Mouse (Mus musculus): ENCODE data around the gene Bub1.

Bub1 gene

DNA sequence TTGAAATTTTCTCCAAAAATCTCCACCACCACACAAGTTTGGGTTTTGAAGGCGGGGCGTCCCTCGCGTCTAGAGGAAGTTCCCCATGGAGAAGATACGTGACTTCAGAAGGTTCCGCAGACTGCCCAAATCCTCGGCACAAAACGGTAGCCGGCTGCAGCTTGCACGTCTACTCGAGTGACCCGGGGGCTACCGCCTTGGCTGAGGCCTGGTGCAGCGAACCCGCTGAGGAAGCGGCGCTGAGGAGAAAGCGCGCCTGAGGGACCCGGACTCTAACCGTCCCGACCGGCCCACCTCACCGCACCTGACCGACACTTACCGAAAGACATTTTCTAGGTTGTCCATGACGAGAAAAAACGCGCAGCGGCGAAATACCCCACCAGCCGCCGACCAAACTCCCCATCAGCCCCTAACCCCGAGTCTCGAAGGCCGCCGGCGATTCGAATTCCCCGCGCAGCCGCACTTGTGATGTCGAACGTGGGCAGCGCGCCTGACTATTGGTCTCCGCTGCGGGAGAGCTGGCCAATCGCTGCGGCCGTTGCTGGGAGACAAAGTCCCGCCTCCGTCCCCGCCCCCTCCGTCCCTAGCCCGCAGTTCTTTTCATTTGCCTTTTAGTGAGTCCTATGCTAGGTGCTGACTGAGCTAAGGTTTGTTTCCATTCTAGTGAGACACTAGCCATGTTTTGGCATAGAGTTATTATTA lies at the start of gene Bub1:
Bub1 (minus strand) TSS at position 465 of the 702 bp plus-strand sequence.
- DNase-seq = peak; percentile 91 to 93

DNA sequence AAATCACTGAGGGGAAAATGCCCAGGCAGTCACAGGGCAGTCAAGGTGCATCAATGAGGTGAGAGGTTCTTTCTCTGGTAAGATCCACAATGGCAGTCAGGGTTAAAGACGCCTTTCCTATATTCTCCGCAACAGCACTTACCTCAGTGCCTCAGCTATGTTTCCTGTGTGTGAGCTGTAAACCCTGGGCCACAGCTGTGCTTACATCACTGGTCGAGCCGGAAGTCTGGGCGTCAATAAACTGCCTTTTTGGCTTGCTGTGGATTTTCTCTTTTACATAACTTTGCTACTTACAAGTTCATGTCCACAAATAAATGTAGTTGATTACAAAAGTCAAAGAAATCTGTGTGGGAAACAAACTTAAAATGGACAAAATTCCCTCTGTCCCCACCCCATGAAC lies 49.4 kb upstream of the Bub1 start:
- DNase-seq = peak; percentile 18 to 29

DNA sequence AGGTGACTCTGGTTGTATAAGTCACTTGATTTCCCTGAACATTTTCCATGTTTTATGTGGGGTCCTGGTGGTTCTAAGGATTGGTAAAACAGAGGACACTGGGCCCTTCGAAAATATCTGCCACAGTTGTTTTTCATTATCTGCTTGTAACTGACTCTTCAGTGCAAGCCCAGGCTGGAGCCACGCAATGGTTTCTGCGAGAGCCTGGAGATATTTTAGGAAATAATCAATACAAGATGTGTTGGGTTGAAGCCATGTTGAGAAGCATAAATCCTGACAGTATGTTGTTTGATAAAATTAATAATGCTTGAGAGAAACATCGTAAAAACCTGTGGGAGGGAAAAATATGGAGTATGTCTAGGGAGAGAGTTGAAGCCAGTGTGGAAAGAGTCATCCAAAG lies 32.7 kb upstream of the Bub1 start:
- no peak for DNase-seq

DNA sequence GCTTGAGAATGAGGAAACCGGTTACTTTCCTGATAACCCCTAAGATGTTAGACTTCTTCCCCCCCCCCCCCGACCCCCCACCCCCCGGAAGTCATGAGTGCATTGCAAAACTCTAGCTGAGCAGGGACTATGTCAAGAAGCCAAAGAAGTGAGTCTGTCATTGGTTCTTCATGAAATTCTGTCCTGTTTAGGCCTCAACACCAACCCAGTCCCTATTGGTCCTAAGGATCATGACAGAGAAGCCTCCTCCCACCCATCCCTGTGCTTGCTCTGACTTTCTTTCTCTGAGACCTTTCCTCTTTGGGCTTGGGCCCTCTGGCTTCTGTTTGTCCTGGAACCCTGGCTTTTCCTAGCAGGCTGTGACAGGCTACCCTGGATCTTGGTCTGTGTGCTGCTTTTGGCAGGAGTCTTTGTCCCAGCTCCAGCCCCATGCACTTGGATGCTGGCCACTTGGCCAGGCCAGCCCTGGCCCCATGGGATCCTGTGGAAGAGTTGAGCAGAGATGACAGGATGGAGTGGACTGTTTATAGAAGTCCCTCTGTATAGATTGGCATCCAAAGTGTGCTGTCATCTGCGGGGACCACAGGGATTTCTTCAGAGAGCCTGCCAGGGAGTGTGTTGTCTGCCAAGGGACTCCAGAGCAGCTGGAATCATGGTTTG lies 22.8 kb upstream of the Bub1 start:
- DNase-seq = no peak

DNA sequence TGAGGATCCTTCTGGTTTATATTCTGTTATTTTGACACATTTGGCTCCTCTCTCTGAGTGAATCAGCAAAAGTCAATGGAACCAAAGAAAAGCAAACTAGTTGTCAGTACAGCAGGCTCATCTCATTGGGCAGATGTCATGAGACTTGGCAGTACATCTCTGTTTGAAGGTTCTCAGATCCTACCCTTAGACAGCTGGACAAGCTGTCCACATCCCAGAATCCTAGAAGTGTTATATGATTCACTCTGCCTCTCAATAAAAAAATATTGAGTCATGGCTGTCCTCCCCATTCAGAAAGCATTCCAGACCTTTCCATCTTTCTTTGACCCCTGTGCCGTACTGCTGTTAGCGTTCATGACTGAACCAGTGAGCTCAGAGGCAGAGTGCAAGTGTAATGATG lies 18.7 kb upstream of the Bub1 start:
- DNase-seq = no peak

DNA sequence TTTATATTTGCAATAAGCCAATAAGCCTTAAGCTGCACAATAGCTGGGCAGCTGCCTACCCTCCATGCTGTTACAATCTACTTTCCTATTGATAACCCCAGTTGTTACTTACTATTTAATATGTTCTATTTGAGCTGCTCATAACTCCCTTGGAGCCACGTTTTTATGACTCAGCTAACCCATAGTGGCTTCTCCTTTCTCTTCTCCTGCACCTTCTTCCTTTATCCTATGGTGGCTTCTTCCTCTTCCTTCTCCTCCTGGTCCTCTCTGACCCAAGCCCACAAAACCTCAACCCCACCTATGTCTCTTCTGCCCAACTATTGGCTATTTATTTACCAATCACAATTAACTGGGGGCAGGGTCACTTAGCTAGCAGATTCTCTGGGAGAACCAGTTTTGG lies 14.9 kb upstream of the Bub1 start:
- no peak for DNase-seq

DNA sequence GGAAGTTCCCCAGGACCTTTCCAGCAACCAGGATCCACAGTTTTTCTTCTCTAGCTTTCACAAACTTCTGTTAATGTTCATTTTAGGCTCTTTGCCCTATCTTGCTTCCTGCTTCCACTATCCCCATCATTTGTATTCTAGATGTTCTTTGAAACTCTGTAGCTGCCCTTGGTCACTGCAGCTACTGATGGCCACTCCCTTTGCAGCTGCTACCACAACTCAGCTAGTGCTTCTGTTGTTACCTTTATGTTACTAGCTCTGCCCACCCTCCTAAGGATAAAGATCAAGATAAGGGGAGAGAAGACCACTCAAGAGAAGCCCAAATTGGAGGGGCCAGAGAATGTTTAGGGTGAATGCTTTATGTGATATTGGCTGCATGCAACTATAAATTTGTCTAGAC lies 14.3 kb upstream of the Bub1 start:
- no peak for DNase-seq

DNA sequence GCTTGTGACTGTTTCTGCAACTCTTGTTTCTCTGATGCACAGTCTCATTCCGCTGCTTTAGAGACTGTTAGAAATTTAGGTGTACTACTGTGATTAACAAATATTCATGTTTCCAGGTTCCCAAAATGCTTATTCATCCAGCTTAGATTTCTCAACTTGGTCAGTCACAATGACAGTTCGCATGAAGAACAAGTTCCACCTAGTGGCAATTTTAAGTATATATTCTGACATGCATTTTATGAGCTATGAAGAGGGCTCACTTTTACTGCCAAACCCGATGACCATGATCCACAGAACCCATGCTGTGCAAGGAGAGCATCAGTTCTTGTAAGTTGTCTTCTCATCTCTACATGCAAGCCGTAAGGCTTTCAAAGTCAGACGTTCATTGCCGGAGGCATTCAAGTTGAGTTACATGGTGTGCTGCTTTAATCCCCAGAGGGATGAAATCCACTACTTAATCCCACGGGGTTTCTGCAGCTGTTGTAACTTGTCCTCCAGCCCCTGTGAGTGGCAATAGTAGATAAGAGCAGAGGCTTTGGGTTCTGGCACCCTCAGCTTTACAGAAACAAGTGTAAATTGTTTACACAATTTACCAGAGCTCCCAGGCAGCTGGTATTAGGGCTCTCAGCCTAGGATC lies 13.8 kb upstream of the Bub1 start:
- DNase-seq = no peak

DNA sequence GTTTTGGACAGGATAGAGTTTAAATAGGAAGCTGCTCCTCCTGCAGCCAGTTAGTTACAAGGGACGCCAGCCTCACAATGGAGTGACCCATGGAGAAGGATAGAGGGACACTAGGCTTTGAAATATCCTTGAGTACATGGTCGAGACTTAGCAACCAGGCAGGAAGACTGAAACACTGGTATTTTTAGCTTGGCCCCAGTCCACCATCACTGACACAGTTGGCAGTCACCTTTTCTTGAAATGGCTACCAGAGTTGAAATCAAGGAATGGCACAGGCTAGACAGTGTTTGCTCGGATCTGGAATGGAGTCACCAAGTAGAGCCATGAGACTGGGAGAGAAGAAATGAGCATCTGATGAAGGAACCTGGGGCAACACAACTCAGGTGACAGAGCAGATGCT lies 10.8 kb upstream of the Bub1 start:
- no peak for DNase-seq

DNA sequence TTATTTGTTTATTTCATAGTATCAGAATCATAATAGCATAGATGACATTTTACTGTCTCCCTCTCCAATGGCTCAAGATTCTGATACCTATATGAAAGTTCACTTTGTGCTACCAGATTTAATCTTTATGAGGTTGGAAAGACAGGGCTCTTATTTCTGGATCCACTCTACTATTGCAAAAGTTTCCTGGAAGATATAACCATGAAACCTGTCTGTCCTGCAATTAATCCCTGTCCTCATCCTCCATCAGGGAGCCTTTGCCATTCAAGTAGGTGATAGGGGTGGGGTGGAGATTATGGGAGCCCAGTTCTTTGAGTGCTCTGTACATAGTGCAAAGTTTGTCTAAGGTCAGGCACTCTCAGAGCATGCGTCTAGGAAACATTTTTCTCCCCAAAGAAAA lies 9.7 kb upstream of the Bub1 start:
- no peak for DNase-seq

DNA sequence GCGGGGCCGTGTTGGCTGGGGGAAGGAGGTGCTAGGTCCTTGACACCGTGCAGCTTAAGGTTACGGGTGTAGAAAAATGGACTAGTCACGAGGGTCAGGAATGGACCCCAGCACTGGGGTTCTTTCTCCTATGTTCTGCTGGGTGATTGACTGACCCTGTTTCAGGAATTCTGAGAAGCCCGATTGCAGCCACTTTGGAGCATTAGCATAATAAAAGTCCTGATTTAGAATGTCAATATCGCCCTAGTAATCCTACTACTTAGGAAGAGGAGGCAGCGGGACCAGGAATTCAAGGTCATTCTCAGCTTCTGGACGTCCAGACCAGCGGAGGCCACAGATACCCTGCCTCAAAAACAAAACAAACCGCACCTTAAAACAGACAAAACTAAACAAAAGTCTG lies 7.8 kb upstream of the Bub1 start:
- no peak for DNase-seq

DNA sequence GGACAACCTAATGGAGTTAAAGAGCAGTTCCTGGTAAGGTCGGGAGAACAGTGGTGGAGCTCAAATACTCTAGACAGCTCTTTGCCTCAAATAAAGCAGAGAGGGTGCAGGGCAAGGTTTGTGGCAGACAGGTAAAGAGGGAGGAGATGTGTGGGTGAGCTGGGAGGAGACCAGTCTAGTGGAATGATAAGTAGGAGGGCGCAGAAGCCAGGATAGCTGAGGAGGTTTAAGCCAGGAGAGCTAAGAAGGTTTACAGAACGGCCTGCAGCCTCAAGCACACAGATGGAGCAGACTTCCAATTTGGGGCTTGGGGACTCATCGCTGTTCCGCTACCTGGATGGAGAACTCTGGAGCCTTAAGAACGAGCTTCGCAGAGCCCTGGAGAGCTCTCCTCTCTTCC lies 6.9 kb upstream of the Bub1 start, which contains the start of gene Acoxl:
Acoxl (plus strand) TSS at position 301 of the 400 bp plus-strand sequence.
- no peak for DNase-seq

DNA sequence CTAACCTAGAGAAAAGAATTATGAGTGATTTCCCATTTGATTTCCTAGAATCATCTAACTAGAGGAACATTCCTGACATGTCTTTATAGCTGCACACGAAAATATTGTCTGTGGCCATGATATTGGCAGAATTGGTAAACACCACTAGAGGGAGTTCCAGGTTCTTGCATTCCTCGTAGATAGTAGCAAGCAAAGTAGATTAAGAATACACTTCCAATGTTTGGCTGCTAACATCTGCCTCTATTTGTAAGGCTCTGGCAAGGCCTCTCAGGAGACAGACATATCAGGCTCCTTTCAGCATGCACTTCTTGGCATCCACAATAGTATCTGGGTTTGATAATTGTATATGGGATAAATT lies 1.1 kb upstream of the Bub1 start:
- no peak for DNase-seq

DNA sequence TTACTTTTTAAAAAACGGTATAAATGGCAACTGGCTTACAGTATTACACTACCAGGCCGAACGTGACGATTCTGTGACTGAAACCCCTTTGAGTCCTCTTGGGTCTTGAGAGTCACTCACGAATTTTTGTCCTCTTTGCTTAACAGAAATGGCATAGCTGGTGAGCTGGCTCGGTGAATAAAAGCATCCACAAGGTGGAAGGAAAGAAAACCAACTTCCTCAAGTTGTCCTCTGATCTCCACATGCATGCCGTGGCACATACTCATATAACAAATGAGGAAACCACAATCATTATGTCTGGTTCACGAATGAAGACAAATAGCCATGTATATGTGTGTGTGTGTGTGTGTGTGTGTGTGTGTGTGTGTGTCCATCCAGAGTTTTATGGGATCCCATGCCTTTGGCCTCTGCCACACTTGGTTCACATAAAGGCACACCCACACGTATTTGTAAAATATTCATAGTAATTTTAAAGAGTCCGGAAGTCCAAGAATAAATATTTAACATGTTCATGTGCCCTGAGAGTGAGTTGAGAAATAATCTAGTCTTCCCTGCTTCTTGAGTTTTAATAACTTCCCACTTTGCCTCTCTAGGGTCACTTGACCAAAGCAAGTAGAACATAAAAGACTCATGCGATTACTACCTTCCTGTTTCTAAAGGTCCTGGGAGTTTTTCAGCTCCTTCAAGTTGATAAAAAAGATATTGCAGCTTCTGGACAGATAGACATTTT lies 603 bp upstream of the Bub1 start:
- DNase-seq = no peak

DNA sequence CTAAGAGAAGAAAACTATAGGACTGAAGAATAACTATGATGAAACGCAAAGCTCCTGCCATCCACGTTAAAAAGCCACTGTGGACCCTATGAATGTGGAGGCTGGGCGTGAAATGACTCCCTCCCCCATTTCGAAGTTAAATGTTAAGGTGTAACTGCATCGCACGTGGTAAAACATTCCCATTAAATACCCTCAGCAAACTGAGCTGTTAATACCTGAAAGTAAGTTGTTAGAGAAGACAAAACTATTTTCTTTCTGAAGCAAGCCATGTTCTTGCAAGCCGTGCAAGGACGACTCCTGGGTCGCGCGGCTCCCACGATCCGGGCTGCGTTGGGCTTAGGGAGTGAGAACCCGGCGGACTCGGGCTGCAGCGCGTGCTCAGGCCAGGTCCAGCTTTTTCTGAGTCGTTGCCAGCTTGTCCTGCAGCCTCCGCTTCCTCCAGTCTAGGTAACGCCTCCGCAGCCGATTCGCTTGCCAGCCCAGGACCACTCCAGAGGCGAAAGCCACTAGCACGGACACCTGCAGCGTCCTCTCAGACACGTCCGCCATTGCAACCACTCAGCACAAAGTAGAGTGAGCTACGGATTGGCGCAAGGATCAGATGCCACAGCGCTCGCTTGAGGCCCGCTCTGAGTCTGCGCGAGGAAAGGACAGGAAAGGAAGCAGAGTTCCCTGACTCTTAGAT lies 39.6 kb downstream of the Bub1 start, which contains the start of gene Mtln:
Mtln (minus strand) TSS at position 570 of the 685 bp plus-strand sequence.
- peak; percentile 79 to 84 for DNase-seq

DNA sequence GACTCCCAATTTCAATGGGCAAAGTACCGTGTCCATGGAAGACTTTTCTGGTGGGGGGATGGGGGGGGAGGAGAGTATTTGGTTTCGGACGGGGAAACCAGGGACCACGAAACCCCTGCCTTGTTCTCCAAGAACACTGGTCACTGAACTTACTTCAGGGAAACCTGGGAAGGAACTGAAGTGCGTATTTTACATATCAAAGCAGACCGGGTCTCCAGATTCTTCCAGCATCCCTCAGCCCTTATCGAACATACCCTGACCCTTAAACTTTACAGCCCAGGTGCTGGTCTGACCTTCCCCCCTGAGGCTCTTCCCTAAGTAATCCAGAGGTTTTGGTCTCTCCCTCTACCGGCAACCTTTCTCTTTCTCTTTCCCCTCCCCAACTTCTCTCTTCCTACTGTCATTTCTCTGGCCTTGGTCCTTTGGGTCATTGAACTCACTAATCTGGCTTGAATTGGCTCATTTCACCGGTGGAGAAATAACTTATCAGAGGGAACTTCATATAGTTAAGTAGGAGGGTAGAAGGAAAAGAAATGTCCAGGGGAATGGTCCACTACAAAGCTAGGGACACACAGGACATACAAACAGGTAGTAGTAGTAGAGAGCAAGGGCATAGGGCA lies 41.9 kb downstream of the Bub1 start:
- no peak for DNase-seq

DNA sequence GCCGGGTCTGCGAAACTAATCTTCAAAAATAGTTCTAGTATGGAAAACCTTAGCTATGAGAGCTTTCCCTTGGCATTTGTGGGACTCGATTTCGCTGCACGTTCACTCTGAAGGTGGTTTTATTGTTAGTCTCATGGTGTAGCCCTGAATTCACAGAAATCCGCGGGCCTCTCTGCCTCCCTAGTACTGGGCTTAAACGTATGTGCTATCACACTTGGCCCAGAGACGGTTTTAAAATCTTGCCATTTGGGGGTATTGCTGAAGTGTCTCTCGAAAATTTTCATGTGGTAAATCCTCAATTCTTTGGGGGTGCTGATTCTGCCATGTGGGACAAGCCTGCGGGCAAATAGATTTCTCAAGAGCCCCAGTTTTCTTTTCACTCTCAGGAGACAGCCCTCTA lies 42.5 kb downstream of the Bub1 start:
- DNase-seq = no peak

DNA sequence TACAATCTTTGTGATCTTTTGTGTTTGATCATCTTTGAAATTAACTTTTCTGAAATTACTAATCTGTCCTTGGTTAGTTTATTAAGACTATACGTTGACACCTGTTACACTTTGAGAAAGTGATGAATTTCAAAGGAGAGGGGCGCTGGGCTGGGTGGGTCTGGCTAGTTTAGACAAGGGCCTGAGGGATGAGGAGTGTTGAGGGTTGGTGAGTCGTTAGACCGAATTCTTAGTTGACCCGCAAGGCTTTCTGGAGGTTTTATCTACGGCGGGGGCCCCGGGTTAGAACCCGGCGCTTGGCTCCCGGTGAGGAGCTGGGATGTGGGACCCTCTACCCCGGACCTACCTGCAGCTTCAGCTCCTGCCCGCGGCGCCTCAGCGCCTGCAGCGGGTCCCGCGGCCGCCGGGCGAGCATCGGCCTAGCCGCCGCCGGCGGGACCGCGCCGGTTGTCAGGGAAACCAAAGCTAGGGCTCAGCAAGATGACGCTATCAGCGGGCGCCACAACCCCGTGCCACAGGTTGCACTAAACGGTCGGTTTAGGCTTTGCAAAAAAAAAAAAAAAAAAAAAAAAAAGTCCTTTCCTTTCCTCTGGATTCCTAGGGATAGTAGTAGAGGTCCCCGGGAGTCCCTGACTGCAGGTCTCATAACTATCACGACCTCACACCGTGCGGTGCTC lies 43.1 kb downstream of the Bub1 start, which contains the start of gene Nphp1:
Nphp1 (minus strand) TSS at position 458 of the 677 bp plus-strand sequence.
- DNase-seq = peak; percentile 79 to 83

DNA sequence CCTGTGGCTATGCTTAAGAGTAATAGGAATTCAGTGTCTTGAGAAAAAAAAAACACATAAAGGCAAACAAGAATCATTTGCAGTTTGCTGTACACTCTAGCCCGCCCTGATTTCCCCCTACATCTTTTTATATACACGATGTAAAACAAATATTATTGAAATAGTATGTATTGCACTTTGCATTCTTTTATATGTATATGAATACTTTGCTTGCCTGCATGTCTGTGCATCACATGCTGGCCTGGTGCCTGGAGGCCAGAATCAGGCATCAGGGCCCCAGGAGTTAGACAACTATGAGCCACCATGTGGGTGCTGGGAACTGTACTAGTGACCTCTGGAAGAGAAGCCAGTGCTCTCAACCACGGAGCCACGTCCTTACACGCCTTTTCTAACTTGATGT lies 44.4 kb downstream of the Bub1 start:
- DNase-seq = no peak

DNA sequence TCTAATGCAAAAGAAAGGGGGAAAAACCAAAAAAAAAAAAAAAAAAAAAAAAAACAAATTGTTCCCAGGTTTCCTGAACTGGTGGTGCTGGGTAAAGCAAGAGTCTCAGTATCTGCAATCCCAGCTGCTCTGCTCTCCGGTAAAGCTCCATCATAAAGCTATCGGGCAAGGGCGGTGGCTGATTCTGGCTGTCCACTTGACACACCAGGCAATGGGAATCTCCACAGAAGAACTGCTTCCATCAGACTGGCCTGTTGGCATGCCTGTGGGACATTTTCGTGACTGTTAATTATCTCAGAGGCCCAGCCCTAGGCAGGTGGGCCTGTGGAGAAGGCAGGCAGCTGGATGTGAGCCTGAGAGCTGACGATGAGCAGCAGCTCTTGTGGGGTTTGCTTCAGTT lies 53.2 kb downstream of the Bub1 start:
- DNase-seq = no peak

DNA sequence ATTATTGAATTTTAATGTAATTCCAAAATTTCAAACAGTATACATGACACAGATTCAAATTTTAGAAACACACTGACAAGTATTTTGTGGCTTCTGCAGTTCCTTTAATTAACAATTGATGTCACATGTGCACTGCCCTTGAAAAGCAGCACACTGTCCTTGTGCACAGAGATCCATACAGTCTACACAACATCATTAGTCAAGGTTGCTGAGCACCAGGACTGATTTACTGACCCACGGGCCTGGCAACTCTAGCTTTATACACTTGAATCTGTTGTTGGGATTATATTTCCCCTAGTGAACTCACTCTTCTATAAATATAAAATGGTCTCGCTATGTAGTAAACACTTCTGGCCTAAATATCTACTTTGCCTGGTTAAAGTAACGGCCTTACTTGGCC lies 56.7 kb downstream of the Bub1 start:
- DNase-seq = no peak

DNA sequence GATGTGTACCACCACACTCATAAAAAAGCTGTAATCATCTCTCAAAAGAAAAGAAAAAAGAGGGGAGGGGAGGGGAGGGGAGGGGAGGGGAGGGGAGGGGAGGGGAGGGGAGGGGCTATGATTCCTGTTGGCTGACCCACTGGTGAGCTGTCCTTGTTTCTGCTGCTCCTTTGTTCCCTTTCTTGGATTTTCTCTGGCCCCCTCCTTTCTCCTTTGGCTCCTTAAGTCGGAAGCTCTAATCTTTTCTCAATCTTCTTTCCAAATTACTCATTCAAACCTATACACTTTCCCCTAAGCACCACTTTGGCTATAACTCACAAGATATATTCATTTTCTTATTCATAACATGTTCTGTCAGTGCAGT lies 57.1 kb downstream of the Bub1 start:
- DNase-seq = no peak
